Mouse (Mus musculus) liver, adult 2 months (tissue): ENCODE measurements around the gene Nck2. TPM values are rescaled to one million over a fixed set of nuclear protein-coding genes. Genes with fewer than 3 reads are reported as not detected.

Source experiments
- DNase-seq: peaks from one replicate; pipeline ENCODE4 v3.0.0-alpha.2; 2011; ENCODE audit warnings: low read depth, low spot score; ENCODE audit errors: extremely low read depth
- H3K27ac ChIP-seq: fragments of 200-500 bp; replicated peaks from 2 replicates; pipeline ENCODE4 v1.5.1; 2012; ENCODE audit warnings: low read depth, mild to moderate bottlenecking, control low read depth, inconsistent platforms, low read length; ENCODE audit not compliant: insufficient read depth
- H3K27me3 ChIP-seq: fragments of 200-500 bp; 2 replicates; pipeline ENCODE4 v1.6.1; 2012; ENCODE audit warnings: mild to moderate bottlenecking, moderate library complexity, low read length, inconsistent platforms; ENCODE audit not compliant: control insufficient read depth, insufficient read depth
- H3K36me3 ChIP-seq: fragments of 200-500 bp; 2 replicates; pipeline ENCODE4 v1.6.1; 2012; ENCODE audit warnings: low read length, inconsistent platforms; ENCODE audit not compliant: control insufficient read depth, insufficient read depth
- H3K4me1 ChIP-seq: fragments of 200-500 bp; 2 replicates; pipeline ENCODE4 v1.6.1; 2011; ENCODE audit warnings: low read length; ENCODE audit not compliant: control insufficient read depth, insufficient read depth
- H3K4me3 ChIP-seq: fragments of 200-500 bp; 2 replicates; pipeline ENCODE4 v1.5.1; 2011; ENCODE audit warnings: low read depth, mild to moderate bottlenecking, control low read depth, low read length, moderate library complexity; ENCODE audit not compliant: insufficient read depth
- H3K79me2 ChIP-seq: fragments of 200-500 bp; 2 replicates; pipeline ENCODE4 v1.6.1; 2012; ENCODE audit warnings: inconsistent platforms, mild to moderate bottlenecking, low read length, moderate library complexity; ENCODE audit not compliant: control insufficient read depth, insufficient read depth
- H3K9ac ChIP-seq: fragments of 200-500 bp; 2 replicates; pipeline ENCODE4 v1.6.1; 2012; ENCODE audit warnings: low read depth, mild to moderate bottlenecking, control low read depth, inconsistent platforms, low read length
- CTCF ChIP-seq: fragments of 200-500 bp; IDR thresholded peaks from 2 replicates; pipeline ENCODE4 v1.5.1; 2011; ENCODE audit warnings: low read depth, low read length, control low read depth
- POLR2A ChIP-seq: fragments of 200-500 bp; IDR thresholded peaks from 2 replicates; pipeline ENCODE4 v1.6.1; 2011; ENCODE audit warnings: low read length, control low read depth; ENCODE audit not compliant: insufficient read depth; ENCODE audit errors: extremely low read depth
- WGBS: fragments of 180-500 bp; shearing (Covaris S2); methylation state at CpG from one replicate; pipeline ENCODE4 v1.1.7; 2018; 5-methylcytosine and 5-hydroxymethylcytosine counted together
- polyA plus RNA-seq: library from polyadenylated mRNA; depleted of rRNA; stranded (reverse); fragments of >200 nt; gene quantifications from 2 replicates; pipeline ENCODE4 v1.2.3, GENCODE M21; 2012
- total RNA-seq: library from RNA; depleted of rRNA; stranded (reverse); fragments of >200 nt; gene quantifications from 2 replicates; pipeline ENCODE4 v1.2.3, GENCODE M21; 2014

Nck2 gene
- total and polyA plus RNA-seq, 2 experiments: 2.5 to 3.0 TPM

DNA sequence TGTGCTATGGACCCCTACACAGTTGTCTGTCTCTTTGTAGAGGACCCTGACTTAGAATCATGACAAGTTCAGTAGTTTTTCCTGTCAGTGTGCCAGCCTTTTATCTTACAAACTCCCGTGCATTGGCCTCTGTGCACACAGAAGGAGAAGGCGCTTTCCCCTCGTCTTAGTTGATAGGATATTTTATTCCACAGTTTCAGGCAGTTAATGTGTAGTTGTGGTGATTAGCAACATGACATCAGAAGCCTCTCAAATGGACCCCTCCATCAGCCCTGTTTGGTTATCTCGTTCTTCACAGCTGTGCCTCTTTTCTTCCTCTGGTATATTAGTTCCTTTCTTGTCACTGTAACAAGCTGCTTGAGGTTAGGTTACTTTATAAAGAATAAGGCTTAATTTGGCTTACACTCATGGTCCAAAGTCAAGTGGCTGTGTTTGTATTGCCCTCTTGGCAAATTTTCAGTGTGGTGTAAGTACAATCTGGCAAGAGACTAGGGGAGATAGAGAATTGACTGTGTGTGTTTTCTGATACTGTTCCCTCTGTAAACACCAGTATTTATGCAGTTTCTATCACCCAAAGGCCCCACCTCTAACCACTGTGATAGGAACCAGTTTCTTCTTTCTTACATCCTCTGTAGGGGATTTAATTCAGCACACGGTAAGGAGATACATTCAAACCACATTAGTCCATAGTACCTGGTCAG, 89.8 kb downstream of the Nck2 start:
- 52% methylated on average over 5 of the region's 5 CpGs for WGBS
- H3K27ac ChIP-seq: no peak overlapping the region
- TF ChIP-seq POLR2A: no peak
- no peak for TF ChIP-seq CTCF
- peaks cover 10% of the 10 kb centered on the region for H3K4me1 ChIP-seq
- H3K9ac ChIP-seq: no peak overlapping the region
- H3K27me3 ChIP-seq: no peaks in the 10 kb centered on the region
- no peaks in the 10 kb centered on the region for H3K79me2 ChIP-seq
- H3K4me3 ChIP-seq: no peak overlapping the region
- no peaks in the 10 kb centered on the region; the same call in 1 of the 2 replicates for H3K36me3 ChIP-seq
- peak; percentile 92 for DNase-seq

- Histone ChIP-seq H3K27me3 (no peaks in the 10 kb centered on the region), H3K27ac (no peak overlapping the region; the same call in 1 of the 2 replicates), H3K4me3 (no peak overlapping the region), H3K36me3 (no peaks in the 10 kb centered on the region; the same call in 1 of the 2 replicates), H3K79me2 (no peaks in the 10 kb centered on the region), H3K4me1 (peaks cover 8% of the 10 kb centered on the region), H3K9ac (no peak overlapping the region)
- 78% methylated on average over 6 of the region's 6 CpGs for WGBS
- TF ChIP-seq POLR2A (no peak), CTCF (no peak)
- peak; percentile 12 for DNase-seq
Measured at GRCm38 (mm10) chr1:43535519-43536000, 91.2 kb downstream of the Nck2 start.

DNA sequence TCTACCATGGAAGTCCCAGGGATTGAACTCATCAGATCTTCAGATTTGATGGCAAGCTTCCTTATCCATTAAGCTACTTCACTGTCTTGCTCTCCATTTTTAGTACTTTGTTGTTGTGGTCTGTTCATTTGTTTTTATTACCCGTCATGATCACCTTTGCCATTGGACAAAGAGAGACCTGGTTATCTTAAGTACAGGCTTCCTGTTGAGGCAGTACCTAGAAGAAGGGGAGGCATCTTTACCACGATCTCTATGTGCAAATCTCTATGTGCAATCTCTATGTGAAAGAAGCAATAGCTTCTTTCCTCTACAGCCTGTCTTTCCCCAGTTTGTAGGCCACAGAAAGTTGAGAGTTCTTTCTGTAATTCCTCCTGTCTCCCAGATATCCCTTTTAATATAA, 91.9 kb downstream of the Nck2 start:
- Histone ChIP-seq H3K4me1 (peaks cover 6% of the 10 kb centered on the region), H3K27me3 (no peaks in the 10 kb centered on the region), H3K9ac (no peak overlapping the region), H3K79me2 (no peaks in the 10 kb centered on the region), H3K4me3 (no peak overlapping the region), H3K36me3 (no peaks in the 10 kb centered on the region; the same call in 1 of the 2 replicates), H3K27ac (no peak overlapping the region)
- no peak for TF ChIP-seq CTCF
- TF ChIP-seq POLR2A: no peak
- 94% methylated on average over 2 of the region's 2 CpGs for WGBS
- no peak for DNase-seq

DNA sequence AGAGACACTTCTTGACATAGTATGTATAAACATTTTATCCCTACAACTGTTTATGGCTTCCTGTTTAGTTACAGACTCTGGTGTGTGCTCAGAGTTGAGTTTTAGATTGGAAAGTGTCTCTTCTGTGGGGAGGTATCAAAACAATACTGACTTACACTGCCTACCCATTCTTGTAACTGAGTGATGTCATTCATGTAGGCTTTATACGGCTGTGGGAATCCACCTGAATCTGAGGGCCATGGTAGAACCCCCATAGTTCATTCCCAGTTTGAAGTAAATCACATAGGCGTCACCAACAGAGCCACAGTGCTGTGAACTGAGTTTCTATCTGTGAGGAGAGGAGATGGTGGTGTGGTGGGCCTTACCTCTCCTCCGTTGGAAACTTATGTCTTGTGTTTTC, 92.6 kb downstream of the Nck2 start:
- Histone ChIP-seq H3K9ac (no peak overlapping the region), H3K79me2 (no peaks in the 10 kb centered on the region), H3K4me3 (no peak overlapping the region), H3K4me1 (peaks cover 6% of the 10 kb centered on the region), H3K36me3 (no peaks in the 10 kb centered on the region; the same call in 1 of the 2 replicates), H3K27me3 (no peaks in the 10 kb centered on the region), H3K27ac (no peak overlapping the region)
- 95% methylated on average over 3 of the region's 3 CpGs for WGBS
- TF ChIP-seq POLR2A (no peak), CTCF (no peak)
- no peak for DNase-seq

- no peak overlapping the region for H3K9ac ChIP-seq
- H3K4me3 ChIP-seq: no peak overlapping the region
- no peak for DNase-seq
- H3K27me3 ChIP-seq: no peaks in the 10 kb centered on the region
- H3K36me3 ChIP-seq: no peaks in the 10 kb centered on the region; the same call in 1 of the 2 replicates
- TF ChIP-seq CTCF (no peak), POLR2A (no peak)
- H3K4me1 ChIP-seq: peaks cover 4% of the 10 kb centered on the region
- H3K79me2 ChIP-seq: no peaks in the 10 kb centered on the region
- no peak overlapping the region for H3K27ac ChIP-seq
Measured at GRCm38 (mm10) chr1:43537496-43537895, 93.1 kb downstream of the Nck2 start.

DNA sequence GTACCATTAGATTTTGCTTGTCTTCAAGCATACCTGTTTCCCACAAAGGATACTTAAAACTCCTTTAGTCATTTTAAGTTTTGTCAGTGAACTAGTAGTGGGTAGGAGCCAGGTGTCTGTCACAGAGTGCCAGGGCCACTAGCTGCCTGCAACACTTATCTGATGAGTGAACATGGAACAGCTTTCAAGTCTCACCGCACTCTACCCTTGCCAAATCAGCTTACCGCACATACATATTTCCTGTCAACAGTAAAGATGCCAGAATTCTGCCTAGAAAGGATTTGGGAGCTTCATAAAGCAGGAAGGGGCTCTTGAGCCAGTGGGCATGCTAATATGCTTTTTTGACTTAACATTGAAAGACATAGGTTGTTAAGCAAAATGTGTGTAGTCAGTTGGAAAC, 94.3 kb downstream of the Nck2 start:
- H3K4me3 ChIP-seq: no peak overlapping the region
- H3K4me1 ChIP-seq: peaks cover 4% of the 10 kb centered on the region
- no peaks in the 10 kb centered on the region for H3K79me2 ChIP-seq
- TF ChIP-seq POLR2A: no peak
- TF ChIP-seq CTCF: no peak
- no peaks in the 10 kb centered on the region for H3K27me3 ChIP-seq
- no peak overlapping the region for H3K27ac ChIP-seq
- no peak overlapping the region for H3K9ac ChIP-seq
- H3K36me3 ChIP-seq: no peaks in the 10 kb centered on the region; the same call in 1 of the 2 replicates
- 85% methylated on average over 2 of the region's 2 CpGs for WGBS
- DNase-seq: no peak
